33 mouse cellular contexts compared by ENCODE assay signal in the genomic region with DNA sequence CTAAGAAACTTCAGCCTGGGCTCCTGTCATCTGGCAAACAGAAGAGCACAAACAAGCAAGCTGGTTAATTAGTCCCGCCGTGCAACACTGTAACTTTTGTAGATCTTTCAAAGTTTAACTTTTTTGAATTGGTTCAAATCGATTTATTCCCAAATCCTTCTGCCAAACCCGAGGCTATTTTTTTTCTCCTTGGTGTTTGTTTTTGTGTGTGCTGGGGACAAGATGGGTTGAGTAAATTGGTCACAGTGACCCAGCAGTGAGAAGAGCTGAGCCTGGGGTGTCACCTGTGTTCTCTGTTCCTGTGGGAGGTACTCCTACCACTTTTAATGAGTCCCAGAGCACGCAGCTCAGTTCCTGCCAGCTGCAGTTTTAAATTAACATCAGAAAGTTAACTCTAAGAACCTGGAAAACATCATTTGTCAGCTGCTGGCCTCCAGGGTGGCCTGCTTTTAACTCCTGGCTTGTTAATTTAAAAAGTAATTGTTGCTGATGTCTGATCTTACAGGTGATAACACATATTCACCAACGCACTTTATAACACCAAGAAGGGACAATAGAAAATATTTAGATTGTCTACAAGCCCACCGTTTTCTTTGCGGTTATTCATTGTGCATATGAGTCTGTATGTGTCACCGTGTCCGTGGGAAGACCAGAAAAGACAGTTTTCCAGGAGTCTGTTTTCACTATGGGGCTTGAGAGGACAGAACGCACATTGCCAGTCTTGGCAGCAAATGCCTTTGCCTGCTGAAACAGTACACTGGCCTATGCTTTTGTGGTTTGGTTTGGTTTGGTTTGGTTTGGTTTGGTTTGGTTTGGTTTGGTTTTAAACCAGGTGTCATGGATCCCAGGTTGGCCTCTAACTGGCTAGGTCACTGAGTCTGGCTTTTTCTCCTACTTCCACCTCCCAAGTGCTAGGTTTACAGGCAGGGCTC. TPM values are rescaled to one million over a fixed set of nuclear protein-coding genes. Genes with fewer than 3 reads are reported as not detected.
DNase-seq lines count a peak whose midpoint lies in the region; ATAC-seq and TF ChIP-seq lines count a peak whose summit lies in the region.
"Had no signal": no experiment of that assay in that cellular context is flagged by ENCODE, and none has a peak within 500 bp of the region (broad histone marks: within the 10 kb centered on the region; RNA-seq: fewer than 3 reads in every experiment).

No protein-coding gene starts in this region.

- peak overlapping the region; percentile 82 for H3K27ac ChIP-seq in liver, adult 2 months (replicated peaks; ENCODE audit: insufficient read depth, low read depth, low read length)
- no peak overlapping the region for H3K27ac ChIP-seq in liver, embryonic 11.5 days (ENCODE audit: low read depth, low read length)
- H3K27ac ChIP-seq: heart, adult 2 months; heart, embryonic 13.5 days; hindbrain, embryonic 13.5 days; limb, embryonic 12.5 days; liver, embryonic 14.5 days; lung, embryonic 15.5 days; midbrain, embryonic 13.5 days had no signal

- no peak for TF ChIP-seq POLR2A in liver, adult 2 months (IDR thresholded peaks at IDR 0.05; ENCODE audit: extremely low read depth, insufficient read depth, low read length)

- H3K79me2 ChIP-seq in liver, adult 2 months (ENCODE audit: control insufficient read depth, insufficient read depth, low read length): no peaks in the 10 kb centered on the region

- H3K4me1 ChIP-seq in liver, adult 2 months (ENCODE audit: control insufficient read depth, insufficient read depth, low read length): peaks cover 7% of the 10 kb centered on the region; the same call in 1 of the 2 replicates
- no peaks in the 10 kb centered on the region for H3K4me1 ChIP-seq in liver, embryonic 11.5 days (replicated peaks; ENCODE audit: control insufficient read depth, insufficient read depth, low read length)
- H3K4me1 ChIP-seq: heart, embryonic 13.5 days; hindbrain, embryonic 13.5 days; lung, embryonic 15.5 days; megakaryocyte, embryonic 14.5 days; midbrain, embryonic 13.5 days had no signal

- DNase-seq in embryo, embryonic 11 days: peak; percentile 8
- DNase-seq in embryo, embryonic 9.5 days (ENCODE audit: extremely low spot score): no peak
- DNase-seq in liver, adult 2 months (ENCODE audit: extremely low read depth, low read depth, low spot score): peak; percentile 99
- DNase-seq in liver, embryonic 11.5 days (ENCODE audit: low spot score): no peak
- DNase-seq in hindlimb bud, embryonic 11.5 days (ENCODE audit: extremely low spot score, low read depth, low spot score): peak; percentile 53
- no peak for DNase-seq in gastrocnemius, postnatal 4 days (ENCODE audit: low spot score in 2 of 2)
- no peak for DNase-seq in adrenal gland, adult 8-10 months
- no peak for DNase-seq in heart, postnatal 25 days (ENCODE audit: low spot score)
- DNase-seq: adrenal gland, postnatal 10 days; cerebellum, adult 18-20 months; cerebellum, postnatal 14 days; forebrain, postnatal 0 days; gastrocnemius, postnatal 25 days; heart, adult 2 months; heart, postnatal 14 days; thymus, adult 2 months had no signal

- no peak for TF ChIP-seq CTCF in liver, adult 2 months (IDR thresholded peaks at IDR 0.05; ENCODE audit: low read depth, low read length)

- no peaks in the 10 kb centered on the region for H3K27me3 ChIP-seq in liver, adult 2 months (ENCODE audit: control insufficient read depth, insufficient read depth, low read length)
- no peaks in the 10 kb centered on the region for H3K27me3 ChIP-seq in liver, embryonic 11.5 days (replicated peaks; ENCODE audit: control insufficient read depth, insufficient read depth, low read length)
- H3K27me3 ChIP-seq: hindbrain, embryonic 13.5 days; lung, embryonic 15.5 days; midbrain, embryonic 13.5 days had no signal

- H3K4me2 ChIP-seq in liver, embryonic 11.5 days: no peak overlapping the region
- H3K4me2 ChIP-seq: heart, embryonic 13.5 days; hindbrain, embryonic 13.5 days; limb, embryonic 12.5 days; lung, embryonic 15.5 days; midbrain, embryonic 13.5 days had no signal

- peak overlapping the region; percentile 43; the same call in 1 of the 2 replicates for H3K9ac ChIP-seq in liver, adult 2 months (ENCODE audit: low read depth, low read length)
- H3K9ac ChIP-seq in liver, embryonic 11.5 days (ENCODE audit: low read depth, low read length): no peak overlapping the region
- H3K9ac ChIP-seq: forebrain, postnatal 0 days; heart, embryonic 13.5 days; hindbrain, embryonic 13.5 days; limb, embryonic 12.5 days; liver, embryonic 14.5 days; lung, embryonic 15.5 days; midbrain, embryonic 13.5 days had no signal

- H3K4me3 ChIP-seq in liver, adult 2 months (ENCODE audit: insufficient read depth, low read depth, low read length): no peak overlapping the region
- no peak overlapping the region for H3K4me3 ChIP-seq in liver, embryonic 11.5 days (ENCODE audit: low read depth, low read length)
- H3K4me3 ChIP-seq: heart, adult 2 months; heart, embryonic 13.5 days; hindbrain, embryonic 13.5 days; limb, embryonic 12.5 days; lung, embryonic 15.5 days; megakaryocyte, embryonic 14.5 days; midbrain, embryonic 13.5 days had no signal

- intact Hi-C loops in heart, postnatal 25 days (cut with DNase I): no loop called here

- no peaks in the 10 kb centered on the region for H3K36me3 ChIP-seq in liver, adult 2 months (ENCODE audit: control insufficient read depth, insufficient read depth, low read length)
- no peaks in the 10 kb centered on the region for H3K36me3 ChIP-seq in liver, embryonic 11.5 days (ENCODE audit: control insufficient read depth, insufficient read depth, low read length)
- H3K36me3 ChIP-seq: heart, embryonic 13.5 days; hindbrain, embryonic 13.5 days; limb, embryonic 12.5 days; lung, embryonic 15.5 days; midbrain, embryonic 13.5 days had no signal

- 21% methylated on average over 11 of the region's 11 CpGs for WGBS in liver, adult 2 months
- WGBS in liver, embryonic 11.5 days: 41% methylated on average over 11 of the region's 11 CpGs

- no peak for ATAC-seq in liver, embryonic 11.5 days (replicated peaks; ENCODE audit: low FRiP score)
- ATAC-seq: activated CD4-positive, CD25-positive, alpha-beta regulatory T cell, adult 4 months; forebrain, postnatal 0 days; inflammation-experienced regulatory T-cells, adult 6 months; midbrain, embryonic 13.5 days; Patski had no signal

- no peaks in the 10 kb centered on the region for H3K9me3 ChIP-seq in liver, embryonic 11.5 days (ENCODE audit: control insufficient read depth, low read length)
- H3K9me3 ChIP-seq: heart, embryonic 13.5 days; hindbrain, embryonic 13.5 days; limb, embryonic 12.5 days; lung, embryonic 15.5 days; megakaryocyte, embryonic 14.5 days; midbrain, embryonic 13.5 days had no signal

RNA-seq across cellular contexts. Expression of a gene that starts 7.9 kb away (rescaled TPM):
- total RNA-seq in liver, adult 2 months (2014; rRNA removed): not detected in 2 replicates
- not detected in 2 replicates for polyA plus RNA-seq in liver, adult 2 months (2012; rRNA removed)
- polyA plus RNA-seq in liver, embryonic 11.5 days (2014; fragmentation: Nextera tagmentation; extraction: Ambion mirVana): not detected in 2 replicates
- total RNA-seq in gastrocnemius, postnatal 4 days (2021): not detected
- not detected for total RNA-seq in adrenal gland, adult 8-10 months (2022)
- total RNA-seq in heart, postnatal 25 days (2021): not detected
- total RNA-seq: adrenal gland, postnatal 10 days; forebrain, postnatal 0 days; gastrocnemius, postnatal 25 days; heart, adult 2 months; heart, postnatal 14 days; layer of hippocampus, postnatal 14 days; monocyte, adult 5-6 weeks; neutrophil, adult 5-6 weeks had no signal
- polyA plus RNA-seq: activated CD4-positive, CD25-positive, alpha-beta regulatory T cell, adult 4 months; forebrain, embryonic 11.5 days; heart, adult 2 months; heart, embryonic 13.5 days; inflammation-experienced regulatory T-cells, adult 6 months; limb, embryonic 12.5 days; liver, embryonic 14.5 days; lung, embryonic 15.5 days; midbrain, embryonic 13.5 days; Patski; stomach, embryonic 16.5 days; thymus, adult 2 months; urinary bladder, adult 2 months had no signal

RNA-seq across cellular contexts. Expression of a gene that starts 22.5 kb away (rescaled TPM):
- not detected in 2 replicates for total RNA-seq in liver, adult 2 months (2014; rRNA removed)
- not detected in 2 replicates for polyA plus RNA-seq in liver, adult 2 months (2012; rRNA removed)
- not detected in 2 replicates for polyA plus RNA-seq in liver, embryonic 11.5 days (2014; fragmentation: Nextera tagmentation; extraction: Ambion mirVana)
- total RNA-seq in gastrocnemius, postnatal 4 days (2021): not detected
- not detected for total RNA-seq in adrenal gland, adult 8-10 months (2022)
- not detected for total RNA-seq in heart, postnatal 25 days (2021)
- total RNA-seq: adrenal gland, postnatal 10 days; forebrain, postnatal 0 days; gastrocnemius, postnatal 25 days; heart, adult 2 months; heart, postnatal 14 days; layer of hippocampus, postnatal 14 days; monocyte, adult 5-6 weeks; neutrophil, adult 5-6 weeks had no signal
- polyA plus RNA-seq: activated CD4-positive, CD25-positive, alpha-beta regulatory T cell, adult 4 months; forebrain, embryonic 11.5 days; forebrain, postnatal 0 days; heart, adult 2 months; heart, embryonic 13.5 days; hindbrain, embryonic 13.5 days; limb, embryonic 12.5 days; liver, embryonic 14.5 days; lung, embryonic 15.5 days; midbrain, embryonic 13.5 days; Patski; stomach, embryonic 16.5 days; thymus, adult 2 months; urinary bladder, adult 2 months had no signal

RNA-seq across cellular contexts. Expression of a gene that starts 41.8 kb away (rescaled TPM):
- 1.5 and 1.6 TPM in 2 replicates for total RNA-seq in liver, adult 2 months (2014; rRNA removed)
- polyA plus RNA-seq in liver, adult 2 months (2012; rRNA removed): 0.21 and 0.43 TPM in 2 replicates
- polyA plus RNA-seq in liver, embryonic 11.5 days (2014; fragmentation: Nextera tagmentation; extraction: Ambion mirVana): 9.9 and 10.3 TPM in 2 replicates
- 1 to 10 TPM; 5.2 to 5.9 TPM for total RNA-seq in gastrocnemius, postnatal 4 days (2021)
- total RNA-seq in adrenal gland, adult 8-10 months (2022): 10 to 100 TPM; 10.0 to 15.3 (median 11.3) TPM
- 1 to 10 TPM; 2.8 to 3.5 TPM for total RNA-seq in heart, postnatal 25 days (2021)

RNA-seq across cellular contexts. Expression of a gene that starts 47.7 kb away (rescaled TPM):
- total RNA-seq in liver, adult 2 months (2014; rRNA removed): not detected in 2 replicates
- not detected in 2 replicates for polyA plus RNA-seq in liver, adult 2 months (2012; rRNA removed)
- not detected in 2 replicates for polyA plus RNA-seq in liver, embryonic 11.5 days (2014; fragmentation: Nextera tagmentation; extraction: Ambion mirVana)
- total RNA-seq in gastrocnemius, postnatal 4 days (2021): not detected
- total RNA-seq in adrenal gland, adult 8-10 months (2022): not detected
- not detected for total RNA-seq in heart, postnatal 25 days (2021)
- total RNA-seq: adrenal gland, postnatal 10 days; ES-E14; forebrain, postnatal 0 days; gastrocnemius, postnatal 25 days; heart, adult 2 months; heart, postnatal 14 days; layer of hippocampus, postnatal 14 days; monocyte, adult 5-6 weeks; neutrophil, adult 5-6 weeks had no signal
- polyA plus RNA-seq: activated CD4-positive, CD25-positive, alpha-beta regulatory T cell, adult 4 months; forebrain, embryonic 11.5 days; forebrain, postnatal 0 days; heart, adult 2 months; heart, embryonic 13.5 days; hindbrain, embryonic 13.5 days; inflammation-experienced regulatory T-cells, adult 6 months; limb, embryonic 12.5 days; liver, embryonic 14.5 days; lung, embryonic 15.5 days; midbrain, embryonic 13.5 days; Patski; stomach, embryonic 16.5 days; thymus, adult 2 months; urinary bladder, adult 2 months had no signal

Comparison
In these comparisons a context has a peak if more than half of its experiments do, and no peak if none do; other contexts are left out.
1. DNase-seq: peak in embryo, embryonic 11 days (single experiment), liver, adult 2 months (single experiment) and hindlimb bud, embryonic 11.5 days (single experiment); none in embryo, embryonic 9.5 days (single experiment), liver, embryonic 11.5 days (single experiment), gastrocnemius, postnatal 4 days (0 of 2), adrenal gland, adult 8-10 months (single experiment) and heart, postnatal 25 days (single experiment).